Mouse (Mus musculus): ENCODE data around the gene Tiam1. TPM values are rescaled to one million over a fixed set of nuclear protein-coding genes. Genes with fewer than 3 reads are reported as not detected.

The Tiam1 gene
- 3.6 and 4.6 TPM in 2 replicates for polyA plus RNA-seq (2012; rRNA removed)

DNA sequence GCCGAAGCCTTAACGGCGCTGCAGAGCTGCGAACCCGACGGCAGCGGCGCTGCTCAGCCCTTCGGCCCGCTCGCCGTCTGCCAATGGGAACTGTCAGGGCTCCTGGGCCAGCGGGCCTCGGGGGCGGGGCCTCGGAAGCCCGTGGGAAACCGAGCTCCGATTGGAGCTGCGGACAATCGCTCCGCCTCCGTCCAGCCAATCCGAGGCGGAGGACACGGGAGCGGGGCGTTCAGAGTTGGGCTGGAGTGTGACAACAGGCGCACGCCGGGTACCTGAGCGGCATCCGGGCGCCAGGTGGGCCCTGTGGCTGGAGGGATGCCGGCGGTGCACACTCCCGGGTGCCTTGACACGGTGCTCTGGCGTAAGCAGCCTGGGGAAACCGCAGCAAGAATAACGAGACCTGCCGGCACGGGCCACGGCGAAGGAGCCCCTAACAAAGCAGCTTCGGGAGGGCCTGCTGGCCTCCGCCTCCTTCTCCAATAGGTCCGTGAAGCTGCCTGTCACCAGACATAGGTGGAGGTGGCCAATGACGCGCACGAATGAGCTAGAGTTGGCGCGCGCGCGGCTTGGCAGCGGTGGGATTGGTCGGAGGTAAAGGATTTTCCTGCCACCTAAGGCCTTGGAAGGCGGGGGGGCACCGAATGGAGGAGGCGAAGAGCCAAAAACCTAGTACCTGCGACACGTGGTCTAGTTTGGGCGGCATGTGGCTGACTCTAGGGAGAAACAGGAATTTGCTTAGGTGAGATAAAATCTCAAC is at the start of gene Tiam1:
TSS of gene Tiam1 (minus strand) at position 10 of the 757 bp plus-strand sequence.
- no peak for DNase-seq (ENCODE audit: low read depth)

DNA sequence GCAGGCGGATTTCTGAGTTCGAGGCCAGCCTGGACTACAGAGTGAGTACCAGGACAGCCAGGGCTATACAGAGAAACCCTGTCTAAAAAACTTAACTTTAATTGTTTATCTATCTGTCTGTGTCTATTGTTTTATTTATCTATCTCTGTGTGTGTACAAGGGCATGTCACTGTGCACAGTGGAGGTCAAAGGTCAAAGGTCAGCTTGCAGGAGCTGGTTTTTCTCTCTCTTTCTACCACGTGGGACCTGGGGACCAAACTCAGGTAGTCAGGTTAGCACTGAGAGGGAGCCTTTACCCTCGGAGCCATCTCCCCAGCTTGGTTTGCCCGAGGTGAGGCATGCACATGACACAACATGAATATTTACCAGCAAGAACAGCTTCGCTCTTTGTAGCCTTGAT is 47.7 kb upstream of the Tiam1 start:
- no peak for DNase-seq (ENCODE audit: low read depth)

DNA sequence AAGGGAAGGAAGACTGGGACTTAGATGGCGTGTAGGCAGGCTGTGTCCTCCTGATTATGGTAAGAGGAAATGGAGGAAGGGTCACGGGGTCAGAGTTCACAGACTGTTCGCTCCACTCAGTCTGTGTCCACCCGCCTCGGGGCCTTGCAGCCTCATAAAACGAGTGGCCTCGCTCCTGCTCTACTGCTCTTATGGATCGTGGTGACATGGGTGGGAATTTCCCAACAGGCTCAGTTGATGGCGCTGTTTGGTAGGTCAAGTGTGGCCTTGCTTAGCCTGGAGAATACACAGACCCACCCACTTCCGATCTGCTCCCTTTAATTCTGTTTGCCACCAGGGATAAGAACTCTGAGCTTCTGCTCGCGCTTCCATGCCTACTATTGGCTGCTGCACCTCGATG is 43.9 kb upstream of the Tiam1 start:
- DNase-seq (ENCODE audit: low read depth), result no peak

DNA sequence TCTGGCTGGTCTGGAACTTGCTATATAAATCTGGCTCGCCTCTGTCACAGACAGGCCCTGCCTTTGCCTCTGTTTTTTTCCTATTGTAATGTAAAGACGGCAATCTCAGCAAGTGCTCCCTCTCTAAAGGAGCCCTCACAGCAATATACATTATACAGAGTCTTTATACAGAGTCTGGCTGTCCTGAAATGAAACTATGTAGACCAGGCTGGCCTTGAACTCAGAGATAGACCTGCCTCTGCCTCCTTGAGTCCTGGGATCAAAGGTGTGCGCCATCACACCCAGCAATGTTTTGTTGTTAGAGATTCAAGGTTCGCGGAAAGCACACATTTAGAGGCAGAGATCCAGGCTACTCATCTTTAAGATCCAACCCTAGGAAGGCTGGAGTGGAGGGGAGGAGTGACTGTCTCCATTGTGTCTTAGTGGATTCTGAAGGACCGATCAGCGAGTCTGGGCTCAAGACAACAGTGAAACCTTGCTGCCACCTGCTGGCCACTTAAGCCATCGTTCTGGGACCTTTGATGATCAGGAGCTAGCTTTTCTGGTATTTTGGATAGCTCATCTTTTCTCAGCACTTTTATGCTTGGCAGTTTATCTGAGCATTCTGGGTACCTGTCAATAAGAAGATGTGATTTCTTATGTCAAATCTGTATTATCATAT is 42.5 kb upstream of the Tiam1 start:
- DNase-seq (ENCODE audit: low read depth), result no peak

DNA sequence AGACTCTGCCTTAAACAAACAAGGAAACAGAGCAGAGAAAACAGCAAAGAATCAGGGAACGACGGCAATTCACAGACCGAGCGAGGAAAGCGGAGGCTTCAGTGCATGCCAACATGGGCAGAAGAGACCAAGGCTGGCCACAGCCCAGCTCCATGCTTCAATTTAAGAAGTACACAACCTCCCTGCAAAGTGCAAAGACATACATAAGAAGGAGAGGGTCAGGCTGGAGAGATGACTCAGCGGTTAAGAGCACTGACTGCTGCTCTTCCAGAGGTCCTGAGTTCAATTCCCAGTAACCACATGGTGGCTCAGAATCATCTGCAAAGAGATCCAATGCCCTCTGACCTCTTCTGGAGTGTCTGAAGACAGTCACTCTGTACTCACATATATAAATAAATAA is 40.6 kb upstream of the Tiam1 start:
- DNase-seq (ENCODE audit: low read depth), result no peak

DNA sequence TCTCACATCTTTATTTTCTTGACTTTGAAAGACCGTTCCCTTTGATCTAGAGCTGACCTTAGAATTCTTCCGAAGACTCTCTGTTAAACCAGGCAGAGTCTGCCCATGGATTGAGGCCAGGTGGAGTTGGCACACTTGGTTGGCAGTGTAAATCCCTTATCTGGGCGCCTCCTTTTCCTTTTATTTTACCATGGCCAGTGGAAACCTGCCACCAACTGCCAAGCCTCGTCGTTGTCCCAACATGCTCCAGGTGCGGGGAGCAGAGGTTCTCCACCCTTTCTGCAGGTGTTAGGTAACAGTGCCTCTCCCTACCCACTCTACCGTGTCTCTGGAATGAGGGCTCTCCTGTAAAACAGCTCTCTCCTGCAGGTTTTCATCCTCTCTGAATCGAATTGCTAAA is 38.1 kb upstream of the Tiam1 start:
- no peak for DNase-seq (ENCODE audit: low read depth)

DNA sequence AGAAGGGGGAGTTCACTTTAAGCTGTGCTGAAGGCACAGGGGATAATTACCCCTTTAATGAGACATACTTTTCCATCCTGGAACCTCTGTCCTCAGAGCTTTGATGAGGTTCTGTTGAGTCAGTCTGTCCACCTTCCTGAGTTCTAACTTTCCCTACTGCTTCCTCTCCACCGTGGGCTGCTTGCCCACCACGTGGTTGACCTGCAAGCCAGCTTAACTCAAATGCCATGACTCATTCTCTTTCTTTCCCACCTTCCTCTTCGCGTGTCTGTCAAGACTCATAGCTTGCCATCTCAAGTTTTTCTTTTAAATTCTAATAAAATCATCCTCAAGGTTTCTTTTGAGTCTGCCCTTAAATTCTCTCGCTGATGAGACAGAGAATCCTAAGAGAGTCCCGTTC is 37.4 kb upstream of the Tiam1 start:
- no peak for DNase-seq (ENCODE audit: low read depth)

DNA sequence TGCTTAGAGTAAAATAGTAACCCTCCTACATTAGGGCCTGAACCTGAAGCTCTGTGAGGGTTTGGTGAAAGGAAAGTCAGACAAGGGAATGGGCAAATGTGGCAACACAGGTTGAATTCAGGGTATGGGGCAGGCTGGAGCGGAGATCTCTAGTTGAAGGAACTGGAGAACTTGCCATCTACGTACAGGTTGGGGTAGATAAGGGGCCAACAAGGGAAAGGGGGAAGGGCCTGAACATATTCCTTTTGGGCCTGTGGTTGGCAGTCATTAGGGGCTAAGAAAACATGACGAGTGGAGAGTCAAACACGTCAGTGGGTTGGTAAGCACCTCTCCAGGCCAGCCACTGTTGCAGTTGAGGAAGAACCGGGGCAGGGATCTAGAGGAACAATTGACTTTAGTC is 36.3 kb upstream of the Tiam1 start:
- DNase-seq (ENCODE audit: low read depth), result no peak

DNA sequence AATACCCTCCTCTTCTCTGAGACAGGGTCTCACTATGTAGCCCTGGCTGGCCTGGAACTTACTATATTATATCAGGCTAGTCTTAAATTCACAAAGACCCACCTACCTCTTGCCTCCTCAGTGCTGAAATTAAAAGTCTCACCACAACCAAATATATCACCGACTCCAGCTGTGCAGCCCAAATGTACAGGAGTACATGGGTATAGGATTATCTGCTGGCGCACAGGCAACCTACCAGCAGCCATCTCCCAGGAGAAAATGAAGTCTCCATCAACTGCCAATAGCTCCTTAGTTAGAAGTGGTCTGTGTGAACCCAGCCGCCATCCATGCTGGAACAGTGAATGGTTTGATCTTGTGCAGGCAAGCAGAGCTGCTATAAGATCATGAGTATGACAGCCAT is 34.8 kb upstream of the Tiam1 start:
- DNase-seq (ENCODE audit: low read depth), result no peak

DNA sequence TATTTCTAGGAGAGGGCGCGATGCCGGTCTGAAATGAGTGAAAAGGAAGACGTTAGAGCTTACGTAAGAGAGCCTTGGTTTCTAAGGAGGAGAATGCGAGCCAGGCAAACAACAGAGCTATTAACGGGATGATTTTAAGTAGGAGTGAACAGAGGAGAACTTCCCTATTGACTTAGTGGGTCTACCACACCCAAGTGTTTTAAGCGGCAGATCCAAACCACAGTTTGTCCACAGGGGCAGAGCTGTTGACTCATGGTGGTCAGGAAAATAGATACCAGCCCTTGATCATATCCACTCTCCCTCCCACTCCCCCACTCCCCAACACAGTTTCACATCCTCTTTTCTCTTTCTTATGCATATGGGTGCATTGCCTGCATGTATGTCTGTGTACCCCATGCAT is 33.9 kb upstream of the Tiam1 start:
- DNase-seq (ENCODE audit: low read depth), result no peak

DNA sequence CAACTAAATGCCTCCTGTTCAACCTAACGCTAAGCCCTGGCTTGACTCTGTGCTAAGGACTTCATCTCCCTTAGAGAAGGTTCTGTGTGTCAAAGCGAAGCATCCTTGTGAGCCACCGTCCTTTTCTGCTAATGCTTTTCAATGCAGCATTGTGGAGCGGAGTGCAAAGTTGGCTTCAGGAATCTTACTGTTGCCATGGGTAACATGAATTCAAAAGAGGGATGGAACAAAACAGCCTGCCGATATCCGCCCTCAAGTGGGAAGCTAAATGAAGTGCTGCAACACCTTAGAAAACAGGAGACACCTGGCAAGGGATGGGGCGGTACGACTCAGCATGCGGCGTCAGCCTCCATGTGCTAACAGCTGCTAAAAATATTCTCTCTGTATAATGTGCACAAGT is 32.9 kb upstream of the Tiam1 start:
- DNase-seq (ENCODE audit: low read depth), result no peak

DNA sequence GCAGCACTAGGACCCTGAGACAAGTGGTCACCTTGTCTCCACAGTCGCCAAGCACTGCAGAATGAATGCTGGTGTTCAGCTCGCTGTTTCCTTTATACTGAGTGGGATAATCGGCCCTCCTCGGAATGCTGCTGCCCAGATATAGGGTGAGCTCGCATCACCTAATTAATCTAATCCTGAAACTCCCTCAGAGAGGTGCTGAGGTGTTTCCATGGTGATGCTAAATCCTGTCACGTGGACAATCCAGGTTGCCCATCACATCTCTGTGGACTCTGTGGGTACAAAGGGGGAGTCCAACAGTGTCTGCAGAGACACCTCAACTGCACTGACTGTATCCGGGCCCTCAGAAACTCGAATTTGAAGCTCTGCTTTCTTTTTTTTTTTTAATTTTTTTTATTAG is 27.8 kb upstream of the Tiam1 start:
- DNase-seq (ENCODE audit: low read depth), result no peak

DNA sequence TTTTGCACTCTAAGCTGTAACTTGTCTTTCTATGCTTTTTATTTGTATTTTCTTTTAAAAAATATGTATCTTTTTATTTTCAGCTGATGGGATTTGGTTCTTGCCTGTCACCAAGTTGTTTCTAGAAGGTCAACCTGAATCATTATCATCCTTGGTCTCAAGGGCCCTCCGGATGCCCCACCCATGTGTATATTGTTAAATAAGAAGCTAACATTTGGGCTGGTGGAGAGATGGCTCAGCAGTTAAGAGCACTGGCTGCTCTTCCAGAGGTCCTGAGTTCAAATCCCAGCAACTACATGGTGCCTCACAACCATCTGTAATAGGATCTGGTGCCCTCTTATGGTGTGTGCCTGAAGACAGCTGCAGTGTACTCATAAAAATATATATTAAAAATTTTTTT is 27.1 kb upstream of the Tiam1 start:
- DNase-seq (ENCODE audit: low read depth), result no peak

DNA sequence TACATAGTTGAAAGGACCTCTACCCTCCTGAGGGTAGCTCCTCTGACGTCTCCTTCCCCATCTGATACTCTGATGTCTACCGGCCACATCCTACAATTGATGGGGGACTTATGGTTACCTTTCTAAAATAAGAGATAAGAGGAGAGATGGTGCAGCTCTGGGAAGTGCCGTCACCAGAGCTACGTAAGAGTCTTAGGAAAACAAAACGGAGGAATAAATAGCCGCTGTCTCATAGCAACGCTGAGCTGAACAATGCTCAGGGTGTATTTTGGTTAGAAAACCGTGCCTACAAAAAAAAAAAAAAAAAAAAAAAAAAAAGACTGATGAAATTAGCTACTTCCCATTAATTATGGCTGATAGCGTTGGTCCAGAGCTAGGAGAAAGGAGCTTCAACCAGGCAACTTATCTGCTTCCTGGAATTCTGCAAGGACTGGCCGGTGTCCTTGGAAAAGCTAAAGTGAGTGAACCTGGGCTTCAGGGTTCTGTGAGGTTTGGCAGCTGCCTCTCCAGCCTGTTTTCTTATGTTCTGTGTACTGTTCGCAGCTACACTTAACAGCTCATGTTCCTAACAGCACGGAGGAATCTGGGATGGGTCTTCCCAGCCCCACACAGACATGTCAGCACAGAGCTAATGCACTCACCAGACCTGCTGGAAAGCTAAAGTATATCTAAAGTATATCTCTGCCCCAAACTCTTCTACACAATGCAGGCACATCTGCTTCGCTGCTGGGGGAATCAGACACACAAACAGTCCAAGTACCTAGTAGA is 26.5 kb upstream of the Tiam1 start:
- no peak for DNase-seq (ENCODE audit: low read depth)

DNA sequence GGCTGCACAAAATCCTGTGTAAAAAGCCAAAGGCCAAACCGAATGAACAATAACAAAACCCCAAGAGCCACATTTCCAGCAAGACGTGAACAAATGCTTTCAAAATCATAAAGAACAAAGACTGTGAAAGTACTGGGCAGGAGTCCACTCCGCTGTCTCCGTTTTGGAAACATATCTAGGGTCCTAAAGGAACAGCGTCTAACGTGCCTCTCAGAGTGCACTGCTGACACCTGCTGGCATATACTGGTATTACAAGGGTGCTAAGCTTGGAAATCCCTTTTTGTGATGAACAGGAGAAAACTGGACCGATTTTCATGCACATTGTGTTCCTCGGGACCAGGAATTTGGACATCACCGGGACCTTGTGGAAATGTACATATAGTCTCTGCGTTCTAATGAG is 24.1 kb upstream of the Tiam1 start:
- no peak for DNase-seq (ENCODE audit: low read depth)

DNA sequence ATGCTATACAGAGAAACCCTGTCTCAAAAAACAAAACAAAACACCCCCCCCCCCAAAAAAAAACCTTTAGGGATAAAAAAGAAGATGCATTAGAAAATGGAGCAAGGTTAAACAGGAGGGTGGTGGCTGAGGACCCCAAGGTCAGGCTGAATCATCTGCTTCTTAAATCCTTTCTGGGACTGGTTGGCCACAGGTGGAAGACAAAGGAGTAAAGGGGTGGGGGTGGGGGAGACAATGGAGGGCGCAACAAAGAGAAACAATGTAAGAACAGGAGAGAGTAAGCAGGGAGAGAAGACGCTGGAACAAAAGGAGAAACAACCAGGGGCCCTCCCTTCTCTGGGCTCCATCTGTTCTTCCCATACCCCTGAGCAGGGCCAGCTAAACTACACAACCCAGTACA is 21.9 kb upstream of the Tiam1 start:
- no peak for DNase-seq (ENCODE audit: low read depth)

DNA sequence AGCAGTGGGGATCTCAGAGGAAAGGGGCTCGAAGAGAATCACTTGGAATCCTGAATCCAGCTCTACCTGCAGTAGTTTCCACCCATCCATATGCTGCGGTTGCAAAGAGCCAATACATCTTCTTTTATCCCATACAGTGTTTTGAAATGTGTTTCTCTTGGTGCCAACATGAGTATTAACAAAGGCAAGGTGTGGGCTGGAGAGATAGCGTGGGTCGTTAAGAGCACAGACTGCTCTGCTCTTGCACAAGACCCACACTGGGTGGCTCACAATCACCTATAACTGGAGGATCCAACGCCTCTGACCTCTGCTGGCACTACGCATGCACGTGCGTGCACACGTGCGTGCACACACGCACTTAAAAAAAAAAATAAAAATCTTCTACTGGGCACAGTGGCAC is 21.4 kb upstream of the Tiam1 start:
- peak; percentile 90 for DNase-seq (ENCODE audit: low read depth)

DNA sequence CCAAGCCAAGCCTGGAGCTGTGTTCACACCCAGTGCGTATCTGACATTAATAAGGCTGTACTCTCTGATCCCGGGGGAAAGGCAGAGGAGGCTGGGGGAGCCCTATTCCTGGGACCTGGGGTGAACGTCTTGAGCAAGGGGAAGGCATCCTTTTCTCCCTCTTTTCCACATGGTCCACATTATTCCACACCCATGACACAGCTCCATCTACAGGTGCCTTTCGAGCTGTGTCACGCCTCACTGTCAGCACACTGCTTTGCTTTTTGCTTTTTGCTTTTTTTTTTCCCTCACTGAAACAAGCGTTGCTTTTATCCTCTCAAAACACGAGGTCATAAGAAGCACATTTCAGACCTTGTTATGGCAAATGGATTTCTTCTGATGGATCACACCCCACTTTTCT is 11.5 kb upstream of the Tiam1 start:
- DNase-seq (ENCODE audit: low read depth), result no peak

DNA sequence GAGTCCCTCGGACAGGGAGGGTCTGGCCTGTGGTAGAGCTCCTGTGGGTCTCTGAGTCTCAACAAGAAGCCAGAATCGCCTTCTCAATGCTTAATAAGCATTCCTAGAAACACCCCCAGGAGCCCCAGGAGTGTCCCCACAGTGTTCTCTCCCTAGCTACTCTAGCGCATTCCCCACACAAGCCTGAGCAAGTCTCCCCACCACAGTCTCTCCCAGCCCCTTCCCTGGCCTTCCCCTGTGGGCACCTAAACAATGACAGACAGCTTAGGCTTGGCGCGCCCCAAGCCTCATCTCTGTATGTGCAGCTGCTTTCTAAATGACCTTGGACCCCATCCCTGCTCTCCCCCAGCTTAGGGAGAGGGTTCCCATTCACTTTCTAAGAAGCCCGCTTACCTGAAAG is 7.3 kb upstream of the Tiam1 start:
- no peak for DNase-seq (ENCODE audit: low read depth)

DNA sequence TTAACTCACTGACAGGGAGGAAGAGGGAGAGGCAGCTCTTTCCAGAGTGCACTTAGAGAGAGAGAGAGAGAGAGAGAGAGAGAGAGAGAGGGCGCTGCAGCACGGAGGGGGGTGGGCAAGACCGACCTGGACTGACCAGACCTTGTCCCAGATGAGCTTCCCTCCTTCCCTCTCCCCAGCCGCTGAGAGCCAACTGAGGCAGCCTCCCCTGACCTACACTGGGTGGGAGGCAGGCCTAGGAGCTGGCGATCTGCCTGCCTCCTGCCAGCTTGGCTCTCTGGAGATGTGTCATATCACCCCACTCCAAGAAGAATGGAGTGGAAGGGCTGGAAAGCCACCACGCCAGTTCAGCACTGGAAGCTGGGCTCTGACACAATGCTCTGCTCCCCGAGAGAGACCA is 6.6 kb upstream of the Tiam1 start:
- DNase-seq (ENCODE audit: low read depth), result no peak

DNA sequence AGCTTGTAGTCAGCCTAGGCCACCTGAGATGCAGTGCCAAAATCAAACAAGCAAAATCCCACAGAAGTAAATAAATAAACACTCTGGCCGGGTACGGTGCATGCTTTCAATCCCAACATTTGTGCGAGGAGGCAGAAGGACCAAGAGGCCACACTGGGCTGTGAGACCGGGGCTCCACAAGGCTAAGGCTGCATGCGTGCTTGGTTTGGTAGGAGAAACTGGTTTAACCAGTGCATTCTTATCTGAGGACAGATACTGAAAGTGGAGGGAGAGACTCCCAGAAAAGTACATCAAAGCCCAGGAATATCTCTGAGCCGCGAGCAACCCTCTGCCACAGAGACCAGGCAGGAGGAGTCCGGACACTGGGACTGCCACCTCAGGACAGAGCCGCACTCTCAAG is 5.8 kb upstream of the Tiam1 start:
- no peak for DNase-seq (ENCODE audit: low read depth)

DNA sequence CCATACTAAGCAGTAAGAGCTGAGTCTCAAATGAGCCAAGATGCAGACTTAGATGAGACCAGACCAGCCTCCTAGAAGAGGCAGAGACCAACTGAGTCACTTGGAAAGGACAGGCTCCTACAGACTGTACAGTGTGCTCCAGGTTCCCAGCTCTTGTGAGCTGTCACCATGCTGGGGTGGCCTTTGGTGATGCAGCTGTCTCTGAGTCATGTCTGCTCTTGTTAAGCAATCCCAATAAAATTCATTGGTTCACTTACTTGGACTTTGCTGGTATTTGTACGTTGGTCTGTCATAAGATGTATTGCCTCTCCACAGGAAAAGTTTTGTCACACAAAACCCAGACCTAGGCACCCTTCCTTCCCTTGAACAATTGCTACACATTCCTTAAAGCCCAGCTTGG is 1.7 kb upstream of the Tiam1 start:
- no peak for DNase-seq (ENCODE audit: low read depth)

DNA sequence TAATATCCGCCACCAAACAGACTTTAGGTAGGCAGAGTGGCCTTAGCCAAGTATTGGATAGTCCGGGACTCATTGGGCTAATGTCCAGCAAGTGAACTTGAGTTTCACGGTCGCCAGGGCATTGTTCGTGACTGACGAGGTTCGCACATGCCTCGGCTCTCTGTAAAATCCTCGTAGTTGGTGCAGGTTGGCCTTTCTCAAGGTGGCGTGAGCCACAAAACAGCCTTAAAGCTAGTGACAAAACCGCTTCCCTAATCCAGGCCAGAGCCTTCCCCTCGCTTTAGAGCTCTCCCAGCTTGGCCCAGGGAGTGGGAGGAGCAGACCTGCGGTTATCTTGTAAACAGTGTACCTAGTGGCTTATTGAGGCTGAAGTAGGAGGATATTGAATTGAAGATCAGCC is 972 bp upstream of the Tiam1 start:
- no peak for DNase-seq (ENCODE audit: low read depth)

All from gonadal fat pad, adult 2 months (tissue).